Comparison of ENCODE assay signal across 11 mouse cellular contexts in genomic region chr7:44464511-44464910, GRCm38 (mm10). TPM values are rescaled to one million over a fixed set of nuclear protein-coding genes. Genes with fewer than 3 reads are reported as not detected.
DNase-seq lines count a peak whose midpoint lies in the region; ATAC-seq and TF ChIP-seq lines count a peak whose summit lies in the region.
"Had no signal": no experiment of that assay in that cellular context is flagged by ENCODE, and none has a peak within 500 bp of the region (broad histone marks: within the 10 kb centered on the region; RNA-seq: fewer than 3 reads in every experiment).

No protein-coding gene starts in this region.

- no peak overlapping the region for H3K4me2 ChIP-seq in hindbrain, embryonic 11.5 days (replicated peaks; ENCODE audit: low read depth, low read length)
- H3K4me2 ChIP-seq in hindbrain, embryonic 13.5 days: peak overlapping the region; percentile 10; the same call in 1 of the 2 replicates
- H3K4me2 ChIP-seq in liver, embryonic 12.5 days: peak overlapping the region; percentile 39
- H3K4me2 ChIP-seq: limb, embryonic 12.5 days had no signal

- DNase-seq in hindbrain, embryonic 11.5 days (ENCODE audit: low spot score): no peak
- no peak for DNase-seq in hindbrain, embryonic 10.5 days (ENCODE audit: low spot score)
- DNase-seq in right cerebral cortex, postnatal 25 days: peak; percentile 85
- DNase-seq in adipocyte (ENCODE audit: low spot score): no peak
- DNase-seq in gastrocnemius, adult 2 months: no peak

- H3K4me3 ChIP-seq in hindbrain, embryonic 11.5 days (ENCODE audit: low read depth, low read length): no peak overlapping the region
- H3K4me3 ChIP-seq in hindbrain, embryonic 10.5 days: no peak overlapping the region
- no peak overlapping the region for H3K4me3 ChIP-seq in hindbrain, embryonic 13.5 days
- H3K4me3 ChIP-seq in liver, embryonic 12.5 days: no peak overlapping the region
- no peak overlapping the region for H3K4me3 ChIP-seq in gastrocnemius, adult 2 months
- H3K4me3 ChIP-seq: limb, embryonic 12.5 days had no signal

- H3K4me1 ChIP-seq in hindbrain, embryonic 11.5 days (replicated peaks; ENCODE audit: control insufficient read depth, insufficient read depth, low read length): peaks cover 14% of the 10 kb centered on the region
- peaks cover 71% of the 10 kb centered on the region for H3K4me1 ChIP-seq in hindbrain, embryonic 10.5 days (replicated peaks)
- peaks cover 79% of the 10 kb centered on the region for H3K4me1 ChIP-seq in hindbrain, embryonic 13.5 days (replicated peaks)
- H3K4me1 ChIP-seq in liver, embryonic 12.5 days: peaks cover 67% of the 10 kb centered on the region

- peaks cover 16% of the 10 kb centered on the region; the same call in 1 of the 2 replicates for H3K36me3 ChIP-seq in hindbrain, embryonic 11.5 days (ENCODE audit: control insufficient read depth, insufficient read depth, low read length)
- H3K36me3 ChIP-seq in hindbrain, embryonic 10.5 days: peaks cover 48% of the 10 kb centered on the region
- peaks cover 48% of the 10 kb centered on the region for H3K36me3 ChIP-seq in hindbrain, embryonic 13.5 days
- H3K36me3 ChIP-seq in liver, embryonic 12.5 days: peaks cover 7% of the 10 kb centered on the region; the same call in 1 of the 2 replicates
- H3K36me3 ChIP-seq: limb, embryonic 12.5 days had no signal

- no peak for ATAC-seq in hindbrain, embryonic 11.5 days (ENCODE audit: low FRiP score)
- ATAC-seq in hindbrain, embryonic 13.5 days (ENCODE audit: low FRiP score): peak; percentile 1; the same call in 1 of the 2 replicates
- no peak for ATAC-seq in liver, embryonic 12.5 days
- ATAC-seq in activated CD4-positive, CD25-positive, alpha-beta regulatory T cell, adult 4 months: no peak

- peak overlapping the region; percentile 53; the same call in 1 of the 2 replicates for H3K27ac ChIP-seq in hindbrain, embryonic 11.5 days (ENCODE audit: low read depth, low read length)
- no peak overlapping the region for H3K27ac ChIP-seq in hindbrain, embryonic 10.5 days
- H3K27ac ChIP-seq in hindbrain, embryonic 13.5 days: peak overlapping the region; percentile 95
- peak overlapping the region; percentile 48; the same call in 1 of the 2 replicates for H3K27ac ChIP-seq in liver, embryonic 12.5 days
- H3K27ac ChIP-seq in gastrocnemius, adult 2 months: no peak overlapping the region
- H3K27ac ChIP-seq: limb, embryonic 12.5 days had no signal

- no peak overlapping the region for H3K9ac ChIP-seq in hindbrain, embryonic 11.5 days (ENCODE audit: low read depth, low read length)
- peak overlapping the region; percentile 60 for H3K9ac ChIP-seq in hindbrain, embryonic 13.5 days
- peak overlapping the region; percentile 48 for H3K9ac ChIP-seq in liver, embryonic 12.5 days
- H3K9ac ChIP-seq: limb, embryonic 12.5 days had no signal

- TF ChIP-seq CTCF in gastrocnemius, adult 2 months (IDR thresholded peaks at IDR 0.05): no peak

- peaks cover 21% of the 10 kb centered on the region for H3K27me3 ChIP-seq in hindbrain, embryonic 11.5 days (ENCODE audit: control insufficient read depth, insufficient read depth, low read length)
- H3K27me3 ChIP-seq in hindbrain, embryonic 10.5 days (ENCODE audit: insufficient read depth, poor library complexity, severe bottlenecking): peaks cover 51% of the 10 kb centered on the region
- H3K27me3 ChIP-seq in hindbrain, embryonic 13.5 days: peaks cover 13% of the 10 kb centered on the region
- peaks cover 66% of the 10 kb centered on the region for H3K27me3 ChIP-seq in liver, embryonic 12.5 days (replicated peaks)

- intact Hi-C loops in gastrocnemius, adult 2 months (cut with DNase I): no loop called here

- no peaks in the 10 kb centered on the region for H3K9me3 ChIP-seq in hindbrain, embryonic 11.5 days (ENCODE audit: control insufficient read depth, low read length)
- no peaks in the 10 kb centered on the region for H3K9me3 ChIP-seq in hindbrain, embryonic 10.5 days
- H3K9me3 ChIP-seq in hindbrain, embryonic 13.5 days: no peaks in the 10 kb centered on the region
- H3K9me3 ChIP-seq in liver, embryonic 12.5 days (replicated peaks): no peaks in the 10 kb centered on the region
- H3K9me3 ChIP-seq: limb, embryonic 12.5 days had no signal

- WGBS in hindbrain, embryonic 11.5 days: 26% methylated on average over 4 of the region's 4 CpGs
- 32% methylated on average over 4 of the region's 4 CpGs for WGBS in hindbrain, embryonic 10.5 days
- 11% methylated on average over 4 of the region's 4 CpGs for WGBS in hindbrain, embryonic 13.5 days
- 33% methylated on average over 4 of the region's 4 CpGs for WGBS in liver, embryonic 12.5 days (ENCODE audit: insufficient replicate concordance)

RNA-seq across cellular contexts. Expression of gene Aspdh, which starts 0.7 kb away (rescaled TPM):
- polyA plus RNA-seq in hindbrain, embryonic 11.5 days (2014; fragmentation: Nextera tagmentation; extraction: Ambion mirVana): 1.2 and 2.1 TPM in 2 replicates
- 0.78 and 1.8 TPM in 2 replicates for polyA plus RNA-seq in hindbrain, embryonic 10.5 days (2016; fragmentation: Nextera tagmentation; extraction: Ambion mirVana)
- 5.6 and 6.5 TPM in 2 replicates for polyA plus RNA-seq in hindbrain, embryonic 13.5 days (2015; fragmentation: Nextera tagmentation; extraction: Ambion mirVana)
- polyA plus RNA-seq in liver, embryonic 12.5 days (2016; fragmentation: Nextera tagmentation; extraction: Ambion mirVana): 5.5 and 6.4 TPM in 2 replicates
- not detected for total RNA-seq in gastrocnemius, adult 2 months (2021)
- polyA plus RNA-seq in activated CD4-positive, CD25-positive, alpha-beta regulatory T cell, adult 4 months (2017; shearing (Covaris generic)): not detected
- total RNA-seq: CH12.LX; common myeloid progenitor, adult 5-6 weeks had no signal

RNA-seq across cellular contexts. Expression of gene Josd2, which starts 3.3 kb away (rescaled TPM):
- 57.3 and 59.1 TPM in 2 replicates for polyA plus RNA-seq in hindbrain, embryonic 11.5 days (2014; fragmentation: Nextera tagmentation; extraction: Ambion mirVana)
- 86.2 and 89.2 TPM in 2 replicates for polyA plus RNA-seq in hindbrain, embryonic 10.5 days (2016; fragmentation: Nextera tagmentation; extraction: Ambion mirVana)
- 45.8 and 46.2 TPM in 2 replicates for polyA plus RNA-seq in hindbrain, embryonic 13.5 days (2015; fragmentation: Nextera tagmentation; extraction: Ambion mirVana)
- polyA plus RNA-seq in liver, embryonic 12.5 days (2016; fragmentation: Nextera tagmentation; extraction: Ambion mirVana): 189 and 194 TPM in 2 replicates
- total RNA-seq in gastrocnemius, adult 2 months (2021): 10 to 100 TPM; 51.0 to 57.0 TPM
- 10 to 100 TPM; 39.9 to 67.9 TPM for polyA plus RNA-seq in activated CD4-positive, CD25-positive, alpha-beta regulatory T cell, adult 4 months (2017; shearing (Covaris generic))

RNA-seq across cellular contexts. Expression of gene Emc10, which starts 31.8 kb away (rescaled TPM):
- polyA plus RNA-seq in hindbrain, embryonic 11.5 days (2014; fragmentation: Nextera tagmentation; extraction: Ambion mirVana): 90.2 and 97.2 TPM in 2 replicates
- polyA plus RNA-seq in hindbrain, embryonic 10.5 days (2016; fragmentation: Nextera tagmentation; extraction: Ambion mirVana): 102 and 122 TPM in 2 replicates
- polyA plus RNA-seq in hindbrain, embryonic 13.5 days (2015; fragmentation: Nextera tagmentation; extraction: Ambion mirVana): 121 and 126 TPM in 2 replicates
- polyA plus RNA-seq in liver, embryonic 12.5 days (2016; fragmentation: Nextera tagmentation; extraction: Ambion mirVana): 70.6 and 74.8 TPM in 2 replicates
- total RNA-seq in gastrocnemius, adult 2 months (2021): 10 to 100 TPM; 43.6 to 52.2 TPM
- 10 to 100 TPM; 23.7 to 25.6 TPM for polyA plus RNA-seq in activated CD4-positive, CD25-positive, alpha-beta regulatory T cell, adult 4 months (2017; shearing (Covaris generic))

RNA-seq across cellular contexts. Expression of gene Fam71e1, which starts 31.9 kb away (rescaled TPM):
- polyA plus RNA-seq in hindbrain, embryonic 11.5 days (2014; fragmentation: Nextera tagmentation; extraction: Ambion mirVana): 13.5 and 20.6 TPM in 2 replicates
- 17.1 and 20.5 TPM in 2 replicates for polyA plus RNA-seq in hindbrain, embryonic 10.5 days (2016; fragmentation: Nextera tagmentation; extraction: Ambion mirVana)
- polyA plus RNA-seq in hindbrain, embryonic 13.5 days (2015; fragmentation: Nextera tagmentation; extraction: Ambion mirVana): 32.2 and 37.4 TPM in 2 replicates
- polyA plus RNA-seq in liver, embryonic 12.5 days (2016; fragmentation: Nextera tagmentation; extraction: Ambion mirVana): 2.8 and 3.3 TPM in 2 replicates
- total RNA-seq in gastrocnemius, adult 2 months (2021): 1 to 10 TPM; 2.4 to 5.5 TPM
- 1 to 10 TPM; 3.3 to 4.0 TPM for polyA plus RNA-seq in activated CD4-positive, CD25-positive, alpha-beta regulatory T cell, adult 4 months (2017; shearing (Covaris generic))
- total RNA-seq: common myeloid progenitor, adult 5-6 weeks had no signal

RNA-seq across cellular contexts. Expression of gene Lrrc4b, which starts 35.7 kb away (rescaled TPM):
- 9.1 and 11.4 TPM in 2 replicates for polyA plus RNA-seq in hindbrain, embryonic 11.5 days (2014; fragmentation: Nextera tagmentation; extraction: Ambion mirVana)
- polyA plus RNA-seq in hindbrain, embryonic 10.5 days (2016; fragmentation: Nextera tagmentation; extraction: Ambion mirVana): 1.7 and 4.4 TPM in 2 replicates
- 14.6 and 15.6 TPM in 2 replicates for polyA plus RNA-seq in hindbrain, embryonic 13.5 days (2015; fragmentation: Nextera tagmentation; extraction: Ambion mirVana)
- 0.07 TPM in 1 of 2 replicates, not detected in the other for polyA plus RNA-seq in liver, embryonic 12.5 days (2016; fragmentation: Nextera tagmentation; extraction: Ambion mirVana)
- total RNA-seq in gastrocnemius, adult 2 months (2021): not detected
- not detected for polyA plus RNA-seq in activated CD4-positive, CD25-positive, alpha-beta regulatory T cell, adult 4 months (2017; shearing (Covaris generic))
- total RNA-seq: common myeloid progenitor, adult 5-6 weeks had no signal

Comparison
In these comparisons a context has a peak if more than half of its experiments do, and no peak if none do; other contexts are left out.
1. H3K27ac ChIP-seq: peak in hindbrain, embryonic 11.5 days (single experiment), hindbrain, embryonic 13.5 days (single experiment) and liver, embryonic 12.5 days (single experiment); none in hindbrain, embryonic 10.5 days (single experiment) and gastrocnemius, adult 2 months (single experiment).